Mouse (Mus musculus) left cerebral cortex, adult 11 months (tissue): ENCODE data around the gene Aatf.
A peak's percentile ranks its signal among the peaks of the same experiment; 100 is the strongest.

ENCODE experiments used
- DNase-seq: peaks from one replicate; pipeline ENCODE4 v3.0.0; 2022; ENCODE audit warnings: low spot score

Gene Aatf

GRCm38 (mm10) chr11:84513171-84514116 is at the start of gene Aatf:
Gene Aatf (minus strand): TSS chr11:84513522.
- DNase-seq = peak; percentile 92

- DNase-seq = no peak
These were observed 49.5 kb upstream of the Aatf start for GRCm38 (mm10) chr11:84562758-84563347.

- DNase-seq = no peak
These were observed 48.2 kb upstream of the Aatf start for GRCm38 (mm10) chr11:84561546-84561945.

GRCm38 (mm10) chr11:84553821-84554450 is 40.6 kb upstream of the Aatf start:
- DNase-seq = no peak

GRCm38 (mm10) chr11:84551296-84551695 is 38.0 kb upstream of the Aatf start:
- DNase-seq = no peak

GRCm38 (mm10) chr11:84549258-84549791 is 36.0 kb upstream of the Aatf start:
- DNase-seq = no peak

- DNase-seq = no peak
These were observed 35.0 kb upstream of the Aatf start for GRCm38 (mm10) chr11:84548293-84548692.

- DNase-seq = no peak
These were observed 26.7 kb upstream of the Aatf start for GRCm38 (mm10) chr11:84539981-84540380.

- DNase-seq = no peak
These were observed 16.7 kb upstream of the Aatf start for GRCm38 (mm10) chr11:84529797-84530703.

GRCm38 (mm10) chr11:84529143-84529755 is 15.9 kb upstream of the Aatf start:
- DNase-seq = no peak

GRCm38 (mm10) chr11:84526976-84527860 is 13.9 kb upstream of the Aatf start:
- DNase-seq = no peak

- DNase-seq = no peak
These were observed 13.1 kb upstream of the Aatf start for GRCm38 (mm10) chr11:84526451-84526850.

- DNase-seq = no peak
These were observed 12.3 kb upstream of the Aatf start, which contains the start of gene Lhx1 for GRCm38 (mm10) chr11:84525421-84526274. Gene Lhx1 (minus strand): TSS chr11:84525535.

- DNase-seq = no peak
These were observed 11.4 kb upstream of the Aatf start for GRCm38 (mm10) chr11:84524511-84525270.

GRCm38 (mm10) chr11:84523841-84524510 is 10.7 kb upstream of the Aatf start:
- no peak for DNase-seq

- no peak for DNase-seq
These were observed 10.1 kb upstream of the Aatf start for GRCm38 (mm10) chr11:84523321-84523831.

GRCm38 (mm10) chr11:84522577-84523320 is 9.4 kb upstream of the Aatf start:
- no peak for DNase-seq
